Comparison of ENCODE assay signal across 17 mouse cellular contexts in genomic region chr2:83507901-83508300, GRCm38 (mm10).
DNase-seq lines count a peak whose midpoint lies in the region; TF ChIP-seq lines count a peak whose summit lies in the region.
"Had no signal": no experiment of that assay in that cellular context is flagged by ENCODE, and none has a peak within 500 bp of the region (broad histone marks: within the 10 kb centered on the region; RNA-seq: fewer than 3 reads in every experiment).

No protein-coding gene starts in this region.

- H3K36me3 ChIP-seq in CH12.LX (replicated peaks in 1 of 2; ENCODE audit: control insufficient read depth in 1 of 2, insufficient read depth in 1 of 2, low read length in 1 of 2) = no peaks in the 10 kb centered on the region
- H3K36me3 ChIP-seq: G1E had no signal

- H3K9me3 ChIP-seq in CH12.LX (replicated peaks; ENCODE audit: low read length) = no peaks in the 10 kb centered on the region
- H3K9me3 ChIP-seq: G1E had no signal

- H3K27ac ChIP-seq in CH12.LX (ENCODE audit: insufficient read depth, low read depth) = no peak overlapping the region

- in situ Hi-C loops in CH12.LX (cut with MboI; ENCODE audit: low pct_ligation_motif_present, low pct_unique_long_range_greater_than_20kb, low sequenced_read_pairs) = no loop called here

- no peak for TF ChIP-seq RAD21 in CH12.LX (IDR thresholded peaks at IDR 0.05; ENCODE audit: low read depth, low read length)

- H3K27me3 ChIP-seq in CH12.LX (replicated peaks) = no peaks in the 10 kb centered on the region

- TF ChIP-seq POLR2A in CH12.LX (IDR thresholded peaks at IDR 0.05; ENCODE audit: low read depth, low read length) = no peak

- no peak for TF ChIP-seq EP300 in CH12.LX (IDR thresholded peaks at IDR 0.05; ENCODE audit: low read length)

- no peak for TF ChIP-seq CTCF in CH12.LX (conservative IDR thresholded peaks at IDR 0.05 in 1 of 2, IDR thresholded peaks at IDR 0.05 in 1 of 2; ENCODE audit: low read depth in 2 of 2, low read length in 2 of 2)

- H3K4me2 ChIP-seq in CH12.LX (ENCODE audit: insufficient read depth, low read depth, poor library complexity, severe bottlenecking) = no peak overlapping the region

- peaks cover 0 to 3% of the 10 kb centered on the region in 2 experiments; a peak in 1 of 4 replicates for H3K4me1 ChIP-seq in CH12.LX (ENCODE audit: control insufficient read depth in 1 of 2, insufficient read depth in 2 of 2)

- H3K79me2 ChIP-seq in CH12.LX (replicated peaks; ENCODE audit: control insufficient read depth, extremely low read depth, insufficient read depth, poor library complexity, severe bottlenecking) = no peaks in the 10 kb centered on the region

- dilution Hi-C loops in CH12.LX (cut with MboI; ENCODE audit: extremely low pct_ligation_motif_present, extremely low pct_unique_long_range_greater_than_20kb, low sequenced_read_pairs) = no loop called here

- H3K9ac ChIP-seq in CH12.LX (ENCODE audit: insufficient read depth, low read depth) = no peak overlapping the region

- DNase-seq in A20 (ENCODE audit: low read depth, low spot score) = peak; percentile 54
- peak; percentile 12 for DNase-seq in CH12.LX (ENCODE audit: extremely low read depth)
- no peak for DNase-seq in neural tube, embryonic 10.5 days (ENCODE audit: extremely low spot score, low spot score)
- DNase-seq in cerebellum, adult 11 months = no peak
- DNase-seq: adrenal gland, adult 2 months; adrenal gland, adult 8-10 months; adrenal gland, postnatal 10 days; adrenal gland, postnatal 14 days; adrenal gland, postnatal 25 days; adrenal gland, postnatal 36 days; B cell, adult 2 months; cerebellum, adult 11-12 months; cerebellum, adult 18-20 months; cerebellum, adult 2 months; cerebellum, adult 8-10 months; cerebellum, adult 9-10 months had no signal

- H3K4me3 ChIP-seq in CH12.LX (replicated peaks in 1 of 3; ENCODE audit: low read depth in 2 of 3, low read length in 2 of 3, poor library complexity in 1 of 3) = no peak overlapping the region

TF ChIP-seq in CH12.LX, 34 proteins besides CTCF, POLR2A, EP300 and RAD21:
- TF ChIP-seq E2F4 (IDR thresholded peaks at IDR 0.05; ENCODE audit: insufficient replicate concordance, low read depth, low read length) = no peak
- no peak for TF ChIP-seq MXI1 (IDR thresholded peaks at IDR 0.05; ENCODE audit: low read depth, low read length)
- peak; percentile 51; the same call in 1 of the 2 replicates for TF ChIP-seq IRF4 (IDR thresholded peaks at IDR 0.05; ENCODE audit: low read depth, low read length)
- TF ChIP-seq HCFC1 (IDR thresholded peaks at IDR 0.05; ENCODE audit: low read depth, low read length) = no peak
- TF ChIP-seq GABPA (IDR thresholded peaks at IDR 0.05; ENCODE audit: insufficient replicate concordance, low read depth, low read length) = no peak
- no peak for TF ChIP-seq ETS1 (conservative IDR thresholded peaks at IDR 0.05; ENCODE audit: low read depth, low read length)
- TF ChIP-seq POLR2AphosphoS2 (IDR thresholded peaks at IDR 0.05; ENCODE audit: low read depth, low read length) = no peak

Comparison
In these comparisons a context has a peak if more than half of its experiments do, and no peak if none do; other contexts are left out.
1. DNase-seq: peak in A20 (single experiment) and CH12.LX (single experiment); none in neural tube, embryonic 10.5 days (single experiment) and cerebellum, adult 11 months (single experiment).